Mouse (Mus musculus): ENCODE measurements around the gene Mcm6. TPM values are rescaled to one million over a fixed set of nuclear protein-coding genes. Genes with fewer than 3 reads are reported as not detected.

Mcm6 gene
- total and polyA plus RNA-seq, 3 experiments: 3.4 to 5.7 (median 5.2) TPM

DNA sequence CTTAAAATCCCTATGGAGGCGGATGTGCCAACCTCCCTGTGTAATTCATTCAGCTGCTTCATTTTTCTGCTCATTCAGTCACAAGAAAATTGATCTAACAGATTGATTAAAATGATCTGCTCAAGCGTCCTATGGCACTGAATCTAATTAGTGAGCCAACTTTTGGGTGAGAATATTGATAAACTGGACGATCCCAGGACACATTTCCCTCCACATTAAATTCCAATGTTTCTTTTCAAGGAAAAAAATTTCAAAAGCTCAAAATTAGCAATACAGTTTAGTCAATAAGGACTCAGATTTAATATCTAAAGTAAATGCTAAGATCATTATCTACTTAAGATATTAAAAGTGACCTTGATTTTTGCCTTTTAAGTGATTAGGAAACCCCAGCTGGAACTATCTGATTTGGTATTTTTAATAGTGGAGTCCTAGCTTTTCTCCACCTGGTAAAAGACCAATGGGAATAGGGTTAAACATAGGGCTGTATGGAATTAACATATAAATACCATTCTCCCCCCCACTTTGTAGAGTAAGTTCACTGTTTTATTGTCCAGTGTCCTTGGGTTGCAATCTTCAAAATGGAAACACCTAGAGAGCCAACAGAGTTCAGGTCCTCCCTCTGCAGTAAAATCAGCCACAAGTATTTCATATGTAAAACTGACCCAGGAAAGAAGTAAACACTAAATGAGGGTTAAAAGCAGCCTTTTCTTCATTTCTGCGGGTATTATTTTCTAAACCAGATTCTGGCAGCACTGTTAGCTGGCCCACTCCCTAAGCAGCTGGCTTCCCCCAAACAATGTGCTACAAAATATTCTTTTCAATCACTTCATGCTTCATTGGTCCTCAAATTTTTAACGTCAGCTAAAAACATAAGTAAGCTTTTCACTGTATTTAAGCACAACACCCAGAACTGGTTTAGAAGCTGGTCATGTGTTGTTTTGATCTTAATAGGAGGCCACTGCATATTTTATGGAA lies 40.8 kb upstream of the Mcm6 start:
- Histone ChIP-seq H3K27me3 (ENCODE audit: control insufficient read depth, insufficient read depth, low read length) (no peaks in the 10 kb centered on the region), H3K36me3 (ENCODE audit: control insufficient read depth, insufficient read depth, low read length) (peaks cover 8% of the 10 kb centered on the region), H3K4me3 (no peak overlapping the region), H3K9ac (ENCODE audit: low read depth, low read length) (no peak overlapping the region), H3K79me2 (replicated peaks; ENCODE audit: control insufficient read depth, insufficient read depth, low read length) (no peaks in the 10 kb centered on the region), H3K27ac (no peak overlapping the region), H3K4me1 (ENCODE audit: control insufficient read depth, insufficient read depth, low read length) (no peaks in the 10 kb centered on the region; the same call in 1 of the 2 replicates)
- intact Hi-C loops (cut with DNase I): no loop called here
- TF ChIP-seq CTCF (IDR thresholded peaks at IDR 0.05) (no peak), EP300 (IDR thresholded peaks at IDR 0.05; ENCODE audit: insufficient read depth, low read depth, low read length) (no peak), POLR2A (IDR thresholded peaks at IDR 0.05; ENCODE audit: insufficient read depth, low read depth, low read length) (no peak)
- DNase-seq: no peak
- WGBS: 79% methylated on average over 5 of the region's 5 CpGs

DNA sequence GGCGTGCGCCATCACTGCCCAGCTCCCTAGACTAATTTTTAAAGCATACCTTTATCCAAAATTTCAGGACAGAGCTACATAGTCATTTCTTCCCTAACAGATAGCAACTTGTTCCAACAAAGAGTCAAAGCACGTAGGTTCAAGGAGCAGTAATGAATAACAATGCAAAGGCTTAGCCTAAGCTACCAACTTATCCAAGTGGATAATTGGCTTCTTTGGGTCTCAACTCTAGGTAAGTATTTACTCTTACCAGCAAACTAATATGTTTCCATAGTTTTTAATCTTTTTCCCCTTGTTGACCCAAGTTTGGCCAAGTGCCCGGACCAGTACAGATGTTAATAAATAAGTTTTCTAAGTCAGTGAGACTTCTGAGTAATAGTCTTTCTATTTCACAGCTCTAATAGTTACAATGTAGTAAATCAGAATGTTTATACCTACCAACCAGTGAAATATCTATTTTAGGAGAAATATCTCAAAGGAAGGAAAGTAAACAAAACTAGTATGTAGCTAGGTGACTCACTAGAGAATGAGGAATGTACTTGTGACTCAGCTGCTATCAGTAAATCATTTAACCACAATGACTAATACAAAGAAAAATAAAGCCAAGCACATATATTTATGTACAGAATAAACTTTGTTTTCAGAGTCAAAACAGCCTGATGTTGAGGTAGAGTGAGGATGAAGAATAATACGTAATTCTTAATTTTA lies 39.4 kb upstream of the Mcm6 start:
- TF ChIP-seq CTCF (IDR thresholded peaks at IDR 0.05) (no peak), POLR2A (IDR thresholded peaks at IDR 0.05; ENCODE audit: insufficient read depth, low read depth, low read length) (no peak), EP300 (IDR thresholded peaks at IDR 0.05; ENCODE audit: insufficient read depth, low read depth, low read length) (no peak)
- DNase-seq: no peak
- H3K36me3 ChIP-seq (ENCODE audit: control insufficient read depth, insufficient read depth, low read length): peaks cover 2% of the 10 kb centered on the region
- H3K4me1 ChIP-seq (ENCODE audit: control insufficient read depth, insufficient read depth, low read length): no peaks in the 10 kb centered on the region
- H3K4me3 ChIP-seq: no peak overlapping the region
- no peaks in the 10 kb centered on the region for H3K27me3 ChIP-seq (ENCODE audit: control insufficient read depth, insufficient read depth, low read length)
- H3K9ac ChIP-seq (ENCODE audit: low read depth, low read length): no peak overlapping the region
- H3K79me2 ChIP-seq (replicated peaks; ENCODE audit: control insufficient read depth, insufficient read depth, low read length): no peaks in the 10 kb centered on the region
- no peak overlapping the region for H3K27ac ChIP-seq
- intact Hi-C loops (cut with DNase I): no loop called here
- WGBS: 94% methylated on average over 5 of the region's 5 CpGs

DNA sequence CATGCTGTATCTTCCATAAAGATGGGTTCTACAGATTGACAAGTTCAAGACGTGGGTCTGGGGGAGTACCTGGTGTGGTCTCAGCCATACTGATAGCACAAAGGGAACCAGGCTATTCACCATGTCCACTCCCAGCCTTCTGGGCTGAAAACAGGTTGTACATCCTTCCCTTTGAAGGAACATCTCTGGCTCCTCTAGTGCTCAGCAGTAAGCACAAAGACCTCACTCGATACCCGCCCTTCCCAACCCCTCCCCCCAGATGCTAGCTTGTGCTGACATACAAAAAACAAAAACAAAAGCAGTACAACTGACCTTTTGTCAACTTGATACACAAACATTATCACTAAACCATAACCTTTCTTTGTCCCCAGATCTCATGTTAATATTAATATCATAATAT lies 35.2 kb upstream of the Mcm6 start:
- no peak overlapping the region for H3K9ac ChIP-seq (ENCODE audit: low read depth, low read length)
- H3K27me3 ChIP-seq (ENCODE audit: control insufficient read depth, insufficient read depth, low read length): no peaks in the 10 kb centered on the region
- H3K27ac ChIP-seq: no peak overlapping the region
- no peak for DNase-seq
- intact Hi-C loops (cut with DNase I): no loop called here
- no peak for TF ChIP-seq CTCF (IDR thresholded peaks at IDR 0.05)
- no peak for TF ChIP-seq POLR2A (IDR thresholded peaks at IDR 0.05; ENCODE audit: insufficient read depth, low read depth, low read length)
- no peak for TF ChIP-seq EP300 (IDR thresholded peaks at IDR 0.05; ENCODE audit: insufficient read depth, low read depth, low read length)
- 91% methylated on average over 3 of the region's 3 CpGs for WGBS
- H3K4me3 ChIP-seq: no peak overlapping the region
- no peaks in the 10 kb centered on the region for H3K4me1 ChIP-seq (ENCODE audit: control insufficient read depth, insufficient read depth, low read length)
- peaks cover 9% of the 10 kb centered on the region for H3K36me3 ChIP-seq (ENCODE audit: control insufficient read depth, insufficient read depth, low read length)
- H3K79me2 ChIP-seq (replicated peaks; ENCODE audit: control insufficient read depth, insufficient read depth, low read length): no peaks in the 10 kb centered on the region

DNA sequence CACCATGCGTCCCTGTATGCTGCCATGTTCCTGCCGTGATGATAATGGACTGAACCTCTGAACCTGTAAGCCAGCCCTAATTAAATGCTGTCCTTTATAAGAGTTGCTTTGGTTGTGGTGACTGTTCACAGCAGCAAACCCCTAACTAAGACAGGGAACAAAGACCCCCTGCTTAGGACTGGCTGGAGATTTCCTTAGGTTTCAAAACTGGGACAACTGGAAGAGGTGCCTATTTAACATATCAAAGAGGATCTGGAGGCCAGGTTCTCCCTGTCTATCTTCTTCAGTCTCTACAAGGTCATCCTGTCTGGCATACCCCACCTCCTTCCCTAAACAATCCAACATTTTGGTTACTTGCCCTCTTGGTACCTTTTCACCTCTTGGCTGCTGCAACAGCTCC lies 32.9 kb upstream of the Mcm6 start:
- 91% methylated on average over 2 of the region's 2 CpGs for WGBS
- Histone ChIP-seq H3K36me3 (ENCODE audit: control insufficient read depth, insufficient read depth, low read length) (peaks cover 9% of the 10 kb centered on the region), H3K79me2 (replicated peaks; ENCODE audit: control insufficient read depth, insufficient read depth, low read length) (no peaks in the 10 kb centered on the region), H3K4me3 (no peak overlapping the region), H3K9ac (ENCODE audit: low read depth, low read length) (no peak overlapping the region), H3K27ac (no peak overlapping the region), H3K27me3 (ENCODE audit: control insufficient read depth, insufficient read depth, low read length) (no peaks in the 10 kb centered on the region), H3K4me1 (ENCODE audit: control insufficient read depth, insufficient read depth, low read length) (no peaks in the 10 kb centered on the region)
- TF ChIP-seq EP300 (IDR thresholded peaks at IDR 0.05; ENCODE audit: insufficient read depth, low read depth, low read length): no peak
- TF ChIP-seq POLR2A (IDR thresholded peaks at IDR 0.05; ENCODE audit: insufficient read depth, low read depth, low read length): no peak
- TF ChIP-seq CTCF (IDR thresholded peaks at IDR 0.05): no peak
- intact Hi-C loops (cut with DNase I): no loop called here
- DNase-seq: no peak

DNA sequence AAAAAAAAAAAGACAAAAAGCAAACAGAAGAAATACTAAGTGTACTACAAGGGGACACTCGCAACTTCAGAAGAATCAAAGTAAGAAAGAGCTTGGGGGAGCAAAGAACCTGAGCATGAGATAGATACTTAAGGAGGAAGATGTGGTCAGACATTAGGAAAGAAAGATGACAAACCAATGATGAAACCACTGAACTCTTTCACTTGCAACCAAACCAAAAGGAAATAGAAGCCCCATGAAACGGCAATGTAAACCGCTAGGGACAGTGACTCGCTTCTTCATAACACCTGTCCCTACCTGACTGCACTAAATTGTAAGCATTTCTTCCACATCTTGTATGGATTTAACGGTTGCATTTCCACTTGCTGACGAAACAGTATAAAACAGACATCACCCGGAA lies 27.0 kb upstream of the Mcm6 start:
- 92% methylated on average over 7 of the region's 7 CpGs for WGBS
- no peak for DNase-seq
- no peak for TF ChIP-seq POLR2A (IDR thresholded peaks at IDR 0.05; ENCODE audit: insufficient read depth, low read depth, low read length)
- TF ChIP-seq EP300 (IDR thresholded peaks at IDR 0.05; ENCODE audit: insufficient read depth, low read depth, low read length): no peak
- TF ChIP-seq CTCF (IDR thresholded peaks at IDR 0.05): no peak
- H3K27me3 ChIP-seq (ENCODE audit: control insufficient read depth, insufficient read depth, low read length): no peaks in the 10 kb centered on the region
- intact Hi-C loops (cut with DNase I): no loop called here
- no peak overlapping the region for H3K9ac ChIP-seq (ENCODE audit: low read depth, low read length)
- peaks cover 12% of the 10 kb centered on the region for H3K36me3 ChIP-seq (ENCODE audit: control insufficient read depth, insufficient read depth, low read length)
- H3K4me1 ChIP-seq (ENCODE audit: control insufficient read depth, insufficient read depth, low read length): no peaks in the 10 kb centered on the region
- H3K79me2 ChIP-seq (replicated peaks; ENCODE audit: control insufficient read depth, insufficient read depth, low read length): 0 out of 2 replicates have a peak, but pooled peaks cover 2% of the 10 kb centered on the region
- no peak overlapping the region for H3K4me3 ChIP-seq
- H3K27ac ChIP-seq: no peak overlapping the region
